Mouse (Mus musculus) MEL (cell line): ENCODE measurements around the gene Rbm15.

Experiments used
- CHD2 ChIP-seq: IDR thresholded peaks from 2 replicates; pipeline ENCODE4 v1.6.1; 2011; ENCODE audit warnings: low read length, improper control_type of control experiment
- CTCF ChIP-seq, 3 experiments: IDR thresholded peaks in 2 of 3; conservative IDR thresholded peaks in 1 of 3; 2 replicates each; pipeline ENCODE4 v1.5.1; 2011 to 2012; ENCODE audit warnings: low read length in 3 of 3, low read depth in 2 of 3, mild to moderate bottlenecking in 2 of 3, improper control_type of control experiment in 1 of 3, inconsistent platforms in 1 of 3, mixed read lengths in 1 of 3, moderate library complexity in 1 of 3; ENCODE audit not compliant: control insufficient read depth in 1 of 3, insufficient read depth in 1 of 3, poor library complexity in 1 of 3, severe bottlenecking in 1 of 3
- EP300 ChIP-seq, 2 experiments: IDR thresholded peaks; 2 replicates each; pipeline ENCODE4 v1.6.1; 2011; ENCODE audit warnings: improper control_type of control experiment in 2 of 2, low read length in 2 of 2, low read depth in 1 of 2, mild to moderate bottlenecking in 1 of 2
- GATA1 ChIP-seq: IDR thresholded peaks from 2 replicates; pipeline ENCODE4 v1.6.1; 2011; ENCODE audit warnings: low read depth, low read length, improper control_type of control experiment
- HCFC1 ChIP-seq: IDR thresholded peaks from 2 replicates; pipeline ENCODE4 v1.6.1; 2012; ENCODE audit warnings: low read depth, mild to moderate bottlenecking, inconsistent platforms, low read length, improper control_type of control experiment, moderate library complexity
- MAX ChIP-seq: IDR thresholded peaks from 2 replicates; pipeline ENCODE4 v1.6.1; 2011; ENCODE audit warnings: low read length, improper control_type of control experiment
- MAZ ChIP-seq: IDR thresholded peaks from 2 replicates; pipeline ENCODE4 v1.6.1; 2012; ENCODE audit warnings: low read depth, mild to moderate bottlenecking, inconsistent platforms, low read length, improper control_type of control experiment
- MXI1 ChIP-seq: IDR thresholded peaks from 2 replicates; pipeline ENCODE4 v1.6.1; 2011; ENCODE audit warnings: mild to moderate bottlenecking, low read depth, low read length, improper control_type of control experiment
- POLR2A ChIP-seq, 2 experiments: IDR thresholded peaks; 2 replicates each; pipeline ENCODE4 v1.6.1; 2011 to 2012; ENCODE audit warnings: low read length in 2 of 2, mild to moderate bottlenecking in 2 of 2, control low read depth in 1 of 2, improper control_type of control experiment in 1 of 2, low read depth in 1 of 2, moderate library complexity in 1 of 2; ENCODE audit not compliant: control insufficient read depth in 1 of 2, insufficient read depth in 1 of 2, poor library complexity in 1 of 2
- SIN3A ChIP-seq: IDR thresholded peaks from 2 replicates; pipeline ENCODE4 v1.6.1; 2012; ENCODE audit warnings: low read length, improper control_type of control experiment, inconsistent platforms
- TAL1 ChIP-seq: IDR thresholded peaks from 2 replicates; pipeline ENCODE4 v1.6.1; 2012; ENCODE audit warnings: mild to moderate bottlenecking, inconsistent platforms, low read length, moderate library complexity, mixed read lengths
- UBTF ChIP-seq: IDR thresholded peaks from 2 replicates; pipeline ENCODE4 v1.6.1; 2012; ENCODE audit warnings: low read depth, mild to moderate bottlenecking, inconsistent platforms, low read length, improper control_type of control experiment, moderate library complexity, borderline replicate concordance; ENCODE audit not compliant: insufficient read depth
- USF1 ChIP-seq: IDR thresholded peaks from 2 replicates; pipeline ENCODE4 v1.6.1; 2014; ENCODE audit warnings: low read depth, mild to moderate bottlenecking, inconsistent platforms, low read length, improper control_type of control experiment, moderate library complexity
- USF2 ChIP-seq, 2 experiments: IDR thresholded peaks; 2 replicates each; pipeline ENCODE4 v1.6.1; 2011 to 2012; ENCODE audit warnings: improper control_type of control experiment in 2 of 2, low read length in 2 of 2, borderline replicate concordance in 1 of 2, inconsistent platforms in 1 of 2, low read depth in 1 of 2, mild to moderate bottlenecking in 1 of 2; ENCODE audit not compliant: insufficient read depth in 1 of 2

- TF ChIP-seq SIN3A = no peak
- no peak for TF ChIP-seq CHD2
- no peak for TF ChIP-seq POLR2A (IDR thresholded peaks at IDR 0.05; ENCODE audit: control insufficient read depth in 1 of 2, insufficient read depth in 1 of 2, low read depth in 1 of 2, low read length in 2 of 2, poor library complexity in 1 of 2)
- no peak for TF ChIP-seq USF1
- no peak for TF ChIP-seq USF2 (IDR thresholded peaks at IDR 0.05; ENCODE audit: borderline replicate concordance in 1 of 2, insufficient read depth in 1 of 2, low read depth in 1 of 2, low read length in 2 of 2)
- TF ChIP-seq UBTF = no peak
- TF ChIP-seq MXI1 = no peak
- no peak for TF ChIP-seq TAL1
- no peak for TF ChIP-seq HCFC1
- TF ChIP-seq MAX = no peak
- TF ChIP-seq EP300 (IDR thresholded peaks at IDR 0.05; ENCODE audit: low read depth in 1 of 2, low read length in 2 of 2) = no peak
- TF ChIP-seq CTCF (IDR thresholded peaks at IDR 0.05 in 2 of 3, conservative IDR thresholded peaks at IDR 0.05 in 1 of 3; ENCODE audit: control insufficient read depth in 1 of 3, insufficient read depth in 1 of 3, low read depth in 2 of 3, low read length in 3 of 3, poor library complexity in 1 of 3, severe bottlenecking in 1 of 3) = no peak
- no peak for TF ChIP-seq GATA1
- TF ChIP-seq MAZ = no peak
These were observed 35.7 kb upstream of the Rbm15 start for GRCm38 (mm10) chr3:107369156-107369555.
